Mouse (Mus musculus): ENCODE measurements around the gene Kdelr1. TPM values are rescaled to one million over a fixed set of nuclear protein-coding genes. Genes with fewer than 3 reads are reported as not detected.
"Not testable (repeated sequence)": the region's sequence is repeated elsewhere in the genome, so short reads cannot be mapped to it uniquely, and the experiment has no call there.

Kdelr1 gene
- total RNA-seq, 1 experiment from 2014 or later = 44.6 TPM

DNA sequence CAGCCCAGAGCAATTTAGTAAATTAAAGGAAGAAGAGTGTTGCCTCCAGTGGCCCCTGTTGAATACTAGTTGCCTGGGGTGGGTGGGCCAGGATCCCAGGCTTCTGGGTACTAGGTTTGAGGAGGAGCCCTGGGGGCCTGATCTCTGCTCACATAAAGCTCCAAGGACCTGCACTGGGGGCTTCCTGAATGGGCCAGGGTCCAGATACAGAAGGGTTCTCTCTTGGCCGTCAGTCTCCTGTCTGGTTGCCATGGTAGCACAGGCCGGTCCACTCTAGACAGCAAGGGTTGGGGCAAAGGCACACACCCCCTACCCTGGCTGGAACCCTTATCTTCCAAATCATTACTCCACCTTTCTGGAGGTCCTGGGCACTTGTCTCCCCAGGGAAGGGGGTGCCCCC, 4.7 kb upstream of the Kdelr1 start:
- no peak for ATAC-seq (ENCODE audit: extremely low read depth, insufficient number of reproducible peaks, low FRiP score, poor library complexity, severe bottlenecking)

DNA sequence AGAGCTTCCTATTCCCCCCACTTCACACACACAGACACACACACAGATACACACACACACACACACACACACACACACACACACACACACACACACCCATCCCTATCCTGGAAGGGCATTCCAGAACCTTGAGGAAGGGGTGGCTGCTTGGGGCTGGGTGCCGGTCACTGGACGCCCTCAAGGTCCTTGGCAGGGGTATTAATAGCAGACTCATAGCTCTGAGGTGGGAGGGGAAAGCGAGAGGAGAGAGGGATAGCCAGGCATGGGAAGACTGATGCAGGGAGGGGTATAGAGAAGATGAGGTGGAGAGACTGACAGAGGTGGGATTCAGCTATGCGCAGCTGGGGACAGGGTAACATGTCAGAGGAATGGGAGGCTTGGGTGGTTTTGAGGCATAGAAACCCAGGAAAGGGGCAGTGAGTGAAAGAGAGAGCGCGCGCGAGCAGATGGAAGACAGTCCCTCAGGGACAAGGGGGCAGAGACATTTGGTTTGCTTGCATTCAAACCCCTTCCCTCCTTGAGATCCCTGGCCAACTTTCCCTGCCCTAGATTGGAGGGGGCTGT, 3.4 kb upstream of the Kdelr1 start:
- no peak for ATAC-seq (ENCODE audit: extremely low read depth, insufficient number of reproducible peaks, low FRiP score, poor library complexity, severe bottlenecking)

- ATAC-seq (ENCODE audit: extremely low read depth, insufficient number of reproducible peaks, low FRiP score, poor library complexity, severe bottlenecking) = no peak
Measured at GRCm38 (mm10) chr7:45869787-45870186, 2.8 kb upstream of the Kdelr1 start.

DNA sequence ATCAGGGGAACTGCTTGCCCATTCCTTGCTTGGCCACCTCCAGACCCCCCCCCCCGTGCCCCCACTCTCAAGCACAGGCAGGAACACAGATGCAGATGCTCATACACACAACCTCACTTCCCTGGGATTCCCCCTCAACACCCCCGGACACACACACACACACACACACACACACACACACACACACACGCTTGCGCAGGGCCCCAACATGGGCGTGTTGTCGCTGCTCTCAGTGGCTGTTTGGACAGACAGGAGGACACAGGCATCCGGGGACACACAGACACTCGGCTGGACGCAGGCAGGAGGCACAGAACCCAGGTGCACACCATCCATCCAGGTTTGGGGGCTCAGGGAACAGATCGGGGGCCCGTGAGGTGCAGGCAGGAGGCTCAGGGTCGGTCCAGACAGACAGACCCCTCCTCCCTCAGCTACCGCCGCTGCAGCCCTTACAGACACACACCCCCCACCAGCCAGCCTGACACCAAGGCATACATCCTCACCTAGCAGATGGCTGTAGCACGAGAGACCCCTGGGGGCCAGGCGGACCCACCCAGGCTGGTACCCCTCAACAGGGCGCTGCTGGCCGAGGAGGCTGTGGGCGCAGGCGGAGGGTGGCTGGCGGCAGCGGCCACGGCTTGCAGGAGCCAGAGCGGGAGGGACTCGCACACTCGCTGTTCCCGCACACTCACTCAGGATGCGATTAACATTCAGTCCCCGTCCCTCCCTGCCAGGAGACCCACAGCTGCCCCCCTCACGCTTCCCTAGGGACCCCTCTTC, 2.1 kb upstream of the Kdelr1 start:
- no peak for ATAC-seq (ENCODE audit: extremely low read depth, insufficient number of reproducible peaks, low FRiP score, poor library complexity, severe bottlenecking)

- ATAC-seq (ENCODE audit: extremely low read depth, insufficient number of reproducible peaks, low FRiP score, poor library complexity, severe bottlenecking) = peak; percentile 27
Measured at GRCm38 (mm10) chr7:45873061-45873947, 732 bp downstream of the Kdelr1 start.

DNA sequence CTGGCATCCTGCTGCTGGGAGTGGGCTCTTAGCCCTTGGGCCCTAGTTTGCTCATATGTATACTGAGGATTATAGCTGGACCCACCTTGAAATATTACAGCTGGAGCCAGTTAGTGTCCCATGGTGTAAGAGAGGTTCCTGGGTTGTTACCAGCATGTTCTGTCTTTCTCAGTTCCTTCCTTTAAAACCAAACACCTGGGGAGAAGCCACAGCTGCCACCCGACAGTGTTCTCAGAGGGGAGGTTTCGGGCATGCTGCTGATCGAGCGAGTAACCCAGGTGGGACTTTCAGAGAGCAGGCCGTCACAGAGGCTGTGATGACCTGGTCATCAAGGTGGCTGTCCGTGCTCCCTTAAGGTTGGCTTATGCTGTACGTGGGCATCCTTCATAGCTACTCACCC, 4.3 kb downstream of the Kdelr1 start:
- ATAC-seq (ENCODE audit: extremely low read depth, insufficient number of reproducible peaks, low FRiP score, poor library complexity, severe bottlenecking) = no peak

GRCm38 (mm10) chr7:45878278-45878677, 5.7 kb downstream of the Kdelr1 start, which contains the start of gene Grin2d:
Gene Grin2d, minus strand, starts transcription at chr7:45878378.
- ATAC-seq (ENCODE audit: extremely low read depth, insufficient number of reproducible peaks, low FRiP score, poor library complexity, severe bottlenecking) = not testable (repeated sequence)

DNA sequence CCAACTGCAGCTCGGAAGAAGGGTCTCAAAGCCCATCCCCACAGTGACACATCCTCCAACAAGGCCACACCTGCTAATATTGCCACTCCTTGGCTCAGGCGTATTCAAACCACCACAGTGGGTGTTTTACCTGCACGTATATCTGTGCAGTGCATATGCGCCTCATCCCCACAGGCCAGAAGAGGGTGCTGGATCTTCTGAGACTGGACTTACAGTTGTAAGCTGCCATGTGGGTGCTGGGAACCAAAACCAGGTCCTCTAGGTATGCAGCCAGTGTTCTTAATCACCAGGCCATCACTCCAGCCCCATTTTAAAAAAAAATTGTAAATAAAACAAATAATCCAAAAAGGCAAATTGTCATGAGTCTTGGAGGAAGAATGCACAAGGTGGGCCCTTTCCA, 8.0 kb downstream of the Kdelr1 start:
- no peak for ATAC-seq (ENCODE audit: extremely low read depth, insufficient number of reproducible peaks, low FRiP score, poor library complexity, severe bottlenecking)

- no peak for ATAC-seq (ENCODE audit: extremely low read depth, insufficient number of reproducible peaks, low FRiP score, poor library complexity, severe bottlenecking)
Measured at GRCm38 (mm10) chr7:45881011-45881410, 8.4 kb downstream of the Kdelr1 start.

- ATAC-seq (ENCODE audit: extremely low read depth, insufficient number of reproducible peaks, low FRiP score, poor library complexity, severe bottlenecking) = no peak
Measured at GRCm38 (mm10) chr7:45887246-45887645, 14.7 kb downstream of the Kdelr1 start.

DNA sequence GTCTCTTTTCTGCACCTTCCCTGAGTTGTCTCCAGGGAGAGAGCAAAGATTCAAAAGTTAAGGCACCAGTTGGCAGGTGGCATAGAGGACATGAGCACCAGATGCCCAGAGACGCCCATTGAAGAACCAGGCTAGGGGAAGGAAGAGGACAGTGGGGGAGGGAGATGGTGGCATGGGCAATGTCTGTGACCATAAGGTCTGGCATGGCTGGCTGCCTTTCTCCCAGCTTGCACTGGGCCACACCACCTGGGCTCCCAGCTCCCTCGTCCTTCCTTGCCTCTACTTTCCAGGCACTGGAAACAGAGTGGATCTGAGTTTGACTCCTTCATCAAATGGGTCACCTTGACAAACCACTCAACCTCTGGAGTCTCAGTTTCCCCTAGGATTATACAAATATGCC, 20.1 kb downstream of the Kdelr1 start:
- no peak for ATAC-seq (ENCODE audit: extremely low read depth, insufficient number of reproducible peaks, low FRiP score, poor library complexity, severe bottlenecking)

DNA sequence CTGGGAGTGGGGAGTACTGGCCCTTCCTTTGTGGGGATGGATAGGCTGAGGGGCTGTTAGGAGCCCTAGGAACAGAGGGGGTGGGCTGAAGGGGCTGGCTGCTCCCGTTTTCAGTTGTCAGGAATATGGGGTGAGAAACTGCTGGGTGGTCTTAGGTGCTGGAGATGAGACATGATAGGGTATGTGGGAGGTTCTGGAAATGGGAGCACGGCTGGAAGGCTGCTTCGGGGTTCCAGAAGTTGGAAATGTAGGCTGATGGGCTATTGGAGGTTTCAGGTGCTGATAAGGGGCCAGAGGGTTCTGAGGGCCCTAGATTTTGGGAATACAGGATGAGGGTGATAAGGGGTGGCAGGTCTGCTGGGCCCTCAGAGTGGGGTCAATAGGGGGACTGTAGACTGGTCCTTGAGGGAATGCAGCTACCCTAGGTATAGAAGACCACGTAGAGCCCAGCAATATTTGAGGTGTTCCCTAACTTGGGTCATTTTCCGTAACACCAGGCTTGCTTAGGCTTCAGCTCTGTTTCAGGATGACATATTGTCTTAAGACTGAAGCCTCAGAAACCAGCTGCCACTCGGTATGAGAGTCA, 23.5 kb downstream of the Kdelr1 start:
- ATAC-seq (ENCODE audit: extremely low read depth, insufficient number of reproducible peaks, low FRiP score, poor library complexity, severe bottlenecking) = no peak

GRCm38 (mm10) chr7:45896517-45897257, 24.1 kb downstream of the Kdelr1 start, which contains the start of the genes Syngr4 and Tmem143:
Gene Syngr4, minus strand, starts transcription at chr7:45896714.
Gene Tmem143, plus strand, starts transcription at chr7:45896941.
- ATAC-seq (ENCODE audit: extremely low read depth, insufficient number of reproducible peaks, low FRiP score, poor library complexity, severe bottlenecking) = peak; percentile 83

- no peak for ATAC-seq (ENCODE audit: extremely low read depth, insufficient number of reproducible peaks, low FRiP score, poor library complexity, severe bottlenecking)
Measured at GRCm38 (mm10) chr7:45897258-45897757, 24.7 kb downstream of the Kdelr1 start.

- ATAC-seq (ENCODE audit: extremely low read depth, insufficient number of reproducible peaks, low FRiP score, poor library complexity, severe bottlenecking) = peak; percentile 24; the same call in 1 of the 2 replicates
Measured at GRCm38 (mm10) chr7:45898125-45898524, 25.6 kb downstream of the Kdelr1 start.

DNA sequence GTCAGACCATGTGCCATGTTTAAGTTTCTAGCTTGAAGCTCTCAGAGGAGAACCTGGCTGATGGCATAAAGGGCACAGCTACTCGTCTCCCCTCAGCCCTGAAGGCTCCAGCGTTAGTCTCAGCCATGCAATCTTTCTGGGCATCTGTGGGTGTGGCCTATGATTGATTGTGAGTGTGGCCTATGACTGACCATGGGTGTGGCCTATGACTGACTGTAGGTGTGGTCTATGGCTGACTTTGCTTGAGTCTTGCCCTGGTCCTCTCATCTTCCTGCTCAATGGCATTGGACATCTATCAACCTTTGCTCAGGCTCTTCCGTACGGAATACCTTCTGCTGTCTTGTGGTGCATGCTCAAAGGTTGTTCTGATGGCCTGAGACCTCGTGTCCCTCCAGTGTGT, 29.0 kb downstream of the Kdelr1 start:
- ATAC-seq (ENCODE audit: extremely low read depth, insufficient number of reproducible peaks, low FRiP score, poor library complexity, severe bottlenecking) = no peak

DNA sequence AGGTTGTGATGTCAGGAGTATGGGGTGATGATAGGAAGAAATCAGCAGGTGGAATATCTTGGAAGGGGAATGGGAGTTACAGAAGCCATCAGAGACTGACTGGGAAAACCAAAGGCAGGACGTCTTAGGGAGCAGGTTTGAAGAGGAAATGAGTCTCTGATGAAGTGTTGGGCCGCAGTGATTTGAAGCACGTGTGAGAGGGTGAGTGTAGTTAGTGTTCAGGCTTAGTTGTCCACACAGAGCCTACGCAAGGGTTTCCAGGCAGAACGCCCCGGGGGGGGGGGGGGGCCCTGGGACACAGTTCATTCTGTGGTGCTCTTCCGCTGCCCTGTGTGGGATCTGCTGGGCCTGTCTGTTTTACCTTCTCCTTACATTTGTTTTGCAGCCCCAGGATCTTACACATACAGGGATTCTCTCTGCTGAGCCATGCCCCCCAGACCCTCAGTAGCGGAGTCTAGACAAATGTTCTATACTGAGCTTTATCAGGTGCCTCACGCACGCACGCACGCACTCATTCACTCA, 30.0 kb downstream of the Kdelr1 start:
- ATAC-seq (ENCODE audit: extremely low read depth, insufficient number of reproducible peaks, low FRiP score, poor library complexity, severe bottlenecking) = no peak

DNA sequence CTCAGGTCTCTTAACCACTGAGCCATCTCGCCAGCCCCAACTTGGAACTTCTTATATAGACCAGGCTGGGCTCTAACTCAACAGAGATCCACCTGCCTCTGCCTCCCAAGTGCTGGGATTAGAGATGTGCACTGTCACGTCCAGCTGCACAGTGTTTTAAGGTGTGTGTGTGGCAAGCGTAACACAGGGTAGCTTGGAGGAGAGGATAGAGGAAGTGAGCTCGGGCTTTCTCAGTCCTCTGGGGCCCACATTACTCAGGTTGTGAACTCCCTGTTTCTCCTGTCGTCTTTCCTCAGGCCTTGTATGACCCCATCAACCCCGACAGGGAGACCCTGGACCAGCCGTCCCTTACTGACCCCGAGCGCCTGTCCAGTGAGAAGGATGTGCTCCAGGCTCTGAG, 34.0 kb downstream of the Kdelr1 start:
- 0 out of 2 replicates have a peak, but pooled peaks have one; percentile 36 for ATAC-seq (ENCODE audit: extremely low read depth, insufficient number of reproducible peaks, low FRiP score, poor library complexity, severe bottlenecking)
